Comparison of ENCODE assay signal across 19 mouse cellular contexts in genomic region chr9:74981663-74982111, GRCm38 (mm10). TPM values are rescaled to one million over a fixed set of nuclear protein-coding genes. Genes with fewer than 3 reads are reported as not detected.
A peak's percentile ranks its signal among the peaks of the same experiment; 100 is the strongest.
DNase-seq lines count a peak whose midpoint lies in the region; ATAC-seq and TF ChIP-seq lines count a peak whose summit lies in the region.
"Had no signal": no experiment of that assay in that cellular context is flagged by ENCODE, and none has a peak within 500 bp of the region (broad histone marks: within the 10 kb centered on the region; RNA-seq: fewer than 3 reads in every experiment).

No protein-coding gene starts in this region.

- no peaks in the 10 kb centered on the region for H3K36me3 ChIP-seq in embryonic facial prominence, embryonic 12.5 days
- H3K36me3 ChIP-seq: forebrain, embryonic 12.5 days had no signal

- no peak overlapping the region for H3K4me3 ChIP-seq in layer of hippocampus, adult 2 months
- no peak overlapping the region for H3K4me3 ChIP-seq in embryonic facial prominence, embryonic 12.5 days
- H3K4me3 ChIP-seq: forebrain, embryonic 12.5 days; myocyte had no signal

- H3K4me2 ChIP-seq in embryonic facial prominence, embryonic 12.5 days (replicated peaks) = no peak overlapping the region
- H3K4me2 ChIP-seq: forebrain, embryonic 12.5 days had no signal

- no peaks in the 10 kb centered on the region for H3K27me3 ChIP-seq in embryonic facial prominence, embryonic 12.5 days
- H3K27me3 ChIP-seq: CH12.LX; forebrain, embryonic 12.5 days had no signal

- H3K9me3 ChIP-seq in embryonic facial prominence, embryonic 12.5 days = no peaks in the 10 kb centered on the region
- H3K9me3 ChIP-seq: forebrain, embryonic 12.5 days had no signal

- no peak for TF ChIP-seq CTCF in layer of hippocampus, adult 2 months (conservative IDR thresholded peaks at IDR 0.05)

- H3K27ac ChIP-seq in layer of hippocampus, adult 2 months = peak overlapping the region; percentile 1; the same call in 1 of the 2 replicates
- no peak overlapping the region for H3K27ac ChIP-seq in embryonic facial prominence, embryonic 12.5 days
- H3K27ac ChIP-seq: forebrain, embryonic 12.5 days; hindbrain, postnatal 0 days had no signal

- H3K9ac ChIP-seq in embryonic facial prominence, embryonic 12.5 days = no peak overlapping the region
- H3K9ac ChIP-seq: forebrain, embryonic 12.5 days had no signal

- ATAC-seq in embryonic facial prominence, embryonic 12.5 days (ENCODE audit: insufficient number of reproducible peaks, insufficient read depth, low FRiP score, low TSS enrichment) = 0 out of 2 replicates have a peak, but pooled peaks have one; percentile 32
- ATAC-seq: hindbrain, postnatal 0 days; lung, postnatal 0 days had no signal

- peaks cover 20% of the 10 kb centered on the region; the same call in 1 of the 2 replicates for H3K4me1 ChIP-seq in embryonic facial prominence, embryonic 12.5 days

- DNase-seq in cerebellum, adult 8-10 months = peak; percentile 32
- DNase-seq in cerebellum, postnatal 10 days = no peak
- peak; percentile 79 for DNase-seq in heart, adult 11 months
- DNase-seq in heart, postnatal 4 days = no peak
- DNase-seq in layer of hippocampus, adult 2 months (ENCODE audit: low spot score in 2 of 2) = no peak
- DNase-seq in layer of hippocampus, adult 9-11 months = no peak
- DNase-seq in kidney, adult 8-10 months = no peak
- DNase-seq: gastrocnemius, postnatal 36 days; kidney, adult 18-20 months; kidney, postnatal 10 days; liver; midbrain, embryonic 14.5 days; thymus, postnatal 14 days had no signal

- 38% methylated on average over 3 of the region's 3 CpGs for WGBS in embryonic facial prominence, embryonic 12.5 days

RNA-seq across cellular contexts. Expression of gene Fam214a, which starts 29.0 kb away (rescaled TPM):
- total RNA-seq in heart, postnatal 4 days (2021) = 10 to 100 TPM; 13.3 to 15.9 TPM
- total RNA-seq in layer of hippocampus, adult 2 months (2021) = 10 to 100 TPM; 47.5 to 52.1 TPM
- 13.4 and 14.0 TPM in 2 replicates for polyA plus RNA-seq in embryonic facial prominence, embryonic 12.5 days (2016; fragmentation: Nextera tagmentation; extraction: Ambion mirVana)

RNA-seq across cellular contexts. Expression of gene Arpp19, which starts 55.7 kb away (rescaled TPM):
- total RNA-seq in heart, postnatal 4 days (2021) = 100 to 1,000 TPM; 154 to 179 TPM
- total RNA-seq in layer of hippocampus, adult 2 months (2021) = 100 to 1,000 TPM; 163 to 170 TPM
- polyA plus RNA-seq in embryonic facial prominence, embryonic 12.5 days (2016; fragmentation: Nextera tagmentation; extraction: Ambion mirVana) = 324 and 337 TPM in 2 replicates

Comparison
In these comparisons a context has a peak if more than half of its experiments do, and no peak if none do; other contexts are left out.
1. DNase-seq: peak in cerebellum, adult 8-10 months (single experiment) and heart, adult 11 months (single experiment); none in cerebellum, postnatal 10 days (0 of 2), heart, postnatal 4 days (single experiment), layer of hippocampus, adult 2 months (0 of 2), layer of hippocampus, adult 9-11 months (single experiment) and kidney, adult 8-10 months (0 of 2).